Mouse (Mus musculus): Measurements from ENCODE around the gene Trpc2.

GRCm38 (mm10) chr7:102037318-102037717, 45.6 kb upstream of the Trpc2 start:
- TF ChIP-seq CTCF (IDR thresholded peaks at IDR 0.05; ENCODE audit: control insufficient read depth, insufficient read depth, insufficient read length): no peak
- TF ChIP-seq USF1 (IDR thresholded peaks at IDR 0.05; ENCODE audit: low read depth): no peak
- TF ChIP-seq MYOG (IDR thresholded peaks at IDR 0.05; ENCODE audit: control insufficient read depth, extremely low read depth, insufficient read length): no peak
- no peak for TF ChIP-seq MAX (IDR thresholded peaks at IDR 0.05)
- no peak for TF ChIP-seq CEBPB (IDR thresholded peaks at IDR 0.05; ENCODE audit: low read depth)
- TF ChIP-seq MYOD1 (IDR thresholded peaks at IDR 0.05; ENCODE audit: control insufficient read depth, insufficient read length, low read depth): no peak
- TF ChIP-seq FOSL1 (IDR thresholded peaks at IDR 0.05; ENCODE audit: insufficient read depth, low read length, poor library complexity, severe bottlenecking): no peak

Data from C2C12 (cell line).